Mouse (Mus musculus): ENCODE measurements around the gene Dnajc4. TPM values are rescaled to one million over a fixed set of nuclear protein-coding genes. Genes with fewer than 3 reads are reported as not detected.

Gene Dnajc4
- total RNA-seq, 1 experiment from 2014 or later: 44.4 TPM

GRCm38 (mm10) chr19:6975537-6976521 is 16.5 kb downstream of the Dnajc4 start, which contains the start of gene Plcb3:
Gene Plcb3 (minus strand): TSS chr19:6976470.
- DNase-seq: peak; percentile 91

- DNase-seq: peak; percentile 93
Measured at GRCm38 (mm10) chr19:6974211-6975205, 17.9 kb downstream of the Dnajc4 start, which contains the start of gene Ppp1r14b. Gene Ppp1r14b (plus strand): TSS chr19:6974968.

GRCm38 (mm10) chr19:6973581-6974190 is 18.7 kb downstream of the Dnajc4 start:
- no peak for DNase-seq

GRCm38 (mm10) chr19:6972247-6972917 is 20.0 kb downstream of the Dnajc4 start:
- no peak for DNase-seq

- DNase-seq: no peak
Measured at GRCm38 (mm10) chr19:6971644-6972043, 20.7 kb downstream of the Dnajc4 start.

GRCm38 (mm10) chr19:6970460-6971085 is 21.8 kb downstream of the Dnajc4 start:
- peak; percentile 83 for DNase-seq

- DNase-seq: peak; percentile 90
Measured at GRCm38 (mm10) chr19:6969665-6970381, 22.5 kb downstream of the Dnajc4 start.

GRCm38 (mm10) chr19:6969291-6969664 is 23.1 kb downstream of the Dnajc4 start:
- DNase-seq: no peak

GRCm38 (mm10) chr19:6968491-6969271 is 23.7 kb downstream of the Dnajc4 start:
- DNase-seq: peak; percentile 57

GRCm38 (mm10) chr19:6956461-6956860 is 35.9 kb downstream of the Dnajc4 start:
- DNase-seq: peak; percentile 61

GRCm38 (mm10) chr19:6955424-6955823 is 36.9 kb downstream of the Dnajc4 start:
- no peak for DNase-seq

GRCm38 (mm10) chr19:6954046-6954445 is 38.3 kb downstream of the Dnajc4 start:
- DNase-seq: peak; percentile 77

- DNase-seq: peak; percentile 85
Measured at GRCm38 (mm10) chr19:6952712-6953037, 39.7 kb downstream of the Dnajc4 start.

- peak; percentile 95 for DNase-seq
Measured at GRCm38 (mm10) chr19:6951994-6952711, 40.2 kb downstream of the Dnajc4 start.

- peak; percentile 97 for DNase-seq
Measured at GRCm38 (mm10) chr19:6951381-6951968, 40.9 kb downstream of the Dnajc4 start.

GRCm38 (mm10) chr19:6950613-6951153 is 41.7 kb downstream of the Dnajc4 start:
- peak; percentile 73 for DNase-seq

GRCm38 (mm10) chr19:6949951-6950350 is 42.4 kb downstream of the Dnajc4 start:
- DNase-seq: no peak

GRCm38 (mm10) chr19:6949532-6949931 is 42.8 kb downstream of the Dnajc4 start:
- DNase-seq: no peak
